9 mouse cellular contexts compared by ENCODE assay signal in genomic region chr19:21723911-21724655, GRCm38 (mm10). TPM values are rescaled to one million over a fixed set of nuclear protein-coding genes. Genes with fewer than 3 reads are reported as not detected.
DNase-seq lines count a peak whose midpoint lies in the region; ATAC-seq and TF ChIP-seq lines count a peak whose summit lies in the region.
"Had no signal": no experiment of that assay in that cellular context is flagged by ENCODE, and none has a peak within 500 bp of the region (broad histone marks: within the 10 kb centered on the region; RNA-seq: fewer than 3 reads in every experiment).

No protein-coding gene starts in this region.

- 0 out of 2 replicates have a peak overlapping the region, but pooled peaks have one; percentile 7 for H3K27ac ChIP-seq in embryonic facial prominence, embryonic 10.5 days (replicated peaks)
- H3K27ac ChIP-seq in forebrain, postnatal 0 days (ENCODE audit: low read depth, low read length), result peak overlapping the region; percentile 41; the same call in 1 of the 2 replicates
- peak overlapping the region; percentile 66 for H3K27ac ChIP-seq in midbrain, embryonic 15.5 days

- H3K4me1 ChIP-seq in embryonic facial prominence, embryonic 10.5 days, result no peaks in the 10 kb centered on the region
- no peaks in the 10 kb centered on the region for H3K4me1 ChIP-seq in forebrain, postnatal 0 days (ENCODE audit: insufficient read depth)
- peaks cover 7% of the 10 kb centered on the region for H3K4me1 ChIP-seq in midbrain, embryonic 15.5 days
- H3K4me1 ChIP-seq in lung, adult 2 months (ENCODE audit: control insufficient read depth, insufficient read depth, low read length), result no peaks in the 10 kb centered on the region
- H3K4me1 ChIP-seq: heart, embryonic 12.5 days had no signal

- TF ChIP-seq POLR2A in lung, adult 2 months (IDR thresholded peaks at IDR 0.05; ENCODE audit: borderline replicate concordance, extremely low read depth, low read depth, low read length), result no peak

- H3K4me3 ChIP-seq in embryonic facial prominence, embryonic 10.5 days, result no peak overlapping the region
- no peak overlapping the region for H3K4me3 ChIP-seq in forebrain, postnatal 0 days (ENCODE audit: low read depth, low read length)
- no peak overlapping the region for H3K4me3 ChIP-seq in midbrain, embryonic 15.5 days
- no peak overlapping the region for H3K4me3 ChIP-seq in lung, adult 2 months (replicated peaks; ENCODE audit: extremely low read depth, low read depth, low read length)
- H3K4me3 ChIP-seq: heart, embryonic 12.5 days had no signal

- ATAC-seq in forebrain, postnatal 0 days, result peak; percentile 95
- ATAC-seq in midbrain, embryonic 15.5 days (replicated peaks), result peak; percentile 94

- H3K9me3 ChIP-seq in embryonic facial prominence, embryonic 10.5 days, result no peaks in the 10 kb centered on the region
- H3K9me3 ChIP-seq in forebrain, postnatal 0 days (ENCODE audit: low read length), result no peaks in the 10 kb centered on the region
- H3K9me3 ChIP-seq in midbrain, embryonic 15.5 days, result no peaks in the 10 kb centered on the region
- H3K9me3 ChIP-seq: heart, embryonic 12.5 days had no signal

- no peak for TF ChIP-seq CTCF in forebrain, postnatal 0 days (IDR thresholded peaks at IDR 0.05; ENCODE audit: low read depth)
- TF ChIP-seq CTCF in lung, adult 2 months (IDR thresholded peaks at IDR 0.05; ENCODE audit: insufficient read depth, low read length), result no peak

- peak overlapping the region; percentile 22; the same call in 1 of the 2 replicates for H3K9ac ChIP-seq in forebrain, postnatal 0 days
- H3K9ac ChIP-seq in midbrain, embryonic 15.5 days, result no peak overlapping the region
- H3K9ac ChIP-seq: heart, embryonic 12.5 days had no signal

- 81% methylated on average over 8 of the region's 8 CpGs for WGBS in embryonic facial prominence, embryonic 10.5 days
- WGBS in forebrain, postnatal 0 days, result 17% methylated on average over 8 of the region's 8 CpGs
- WGBS in midbrain, embryonic 15.5 days, result 21% methylated on average over 8 of the region's 8 CpGs
- WGBS in lung, adult 2 months, result 74% methylated on average over 8 of the region's 8 CpGs

- no peak overlapping the region for H3K4me2 ChIP-seq in forebrain, postnatal 0 days (ENCODE audit: low read depth)
- H3K4me2 ChIP-seq in midbrain, embryonic 15.5 days, result no peak overlapping the region
- H3K4me2 ChIP-seq: heart, embryonic 12.5 days had no signal

- H3K36me3 ChIP-seq in embryonic facial prominence, embryonic 10.5 days (replicated peaks), result no peaks in the 10 kb centered on the region
- H3K36me3 ChIP-seq in forebrain, postnatal 0 days (ENCODE audit: insufficient read depth), result no peaks in the 10 kb centered on the region
- H3K36me3 ChIP-seq in midbrain, embryonic 15.5 days (replicated peaks), result no peaks in the 10 kb centered on the region
- H3K36me3 ChIP-seq: heart, embryonic 12.5 days had no signal

- H3K27me3 ChIP-seq in embryonic facial prominence, embryonic 10.5 days (replicated peaks; ENCODE audit: low read depth, poor library complexity, severe bottlenecking), result no peaks in the 10 kb centered on the region
- no peaks in the 10 kb centered on the region for H3K27me3 ChIP-seq in forebrain, postnatal 0 days (ENCODE audit: insufficient read depth, low read length)
- H3K27me3 ChIP-seq in midbrain, embryonic 15.5 days (replicated peaks), result no peaks in the 10 kb centered on the region
- H3K27me3 ChIP-seq: heart, embryonic 12.5 days had no signal

- no peak for DNase-seq in embryonic facial prominence, embryonic 10.5 days (ENCODE audit: low spot score)
- DNase-seq in forebrain, postnatal 0 days, result peak; percentile 81
- DNase-seq in layer of hippocampus, postnatal 10 days (ENCODE audit: low spot score in 2 of 2), result peak; percentile 56 to 64
- DNase-seq in kidney, postnatal 25 days, result no peak
- DNase-seq in thymus, postnatal 0 days (ENCODE audit: low spot score), result no peak
- no peak for DNase-seq in lung, adult 2 months
- DNase-seq in kidney, adult 11 months, result no peak

RNA-seq across cellular contexts. Expression of gene Cemip2, which starts 54.1 kb away (rescaled TPM):
- 61.4 and 71.0 TPM in 2 replicates for polyA plus RNA-seq in embryonic facial prominence, embryonic 10.5 days (2016; fragmentation: Nextera tagmentation; extraction: Ambion mirVana)
- total RNA-seq in forebrain, postnatal 0 days (2014; rRNA removed), result 30.7 and 42.5 TPM in 2 replicates
- polyA plus RNA-seq in forebrain, postnatal 0 days (2015; fragmentation: Nextera tagmentation; extraction: Ambion mirVana), result 13.4 and 17.4 TPM in 2 replicates
- total RNA-seq in layer of hippocampus, postnatal 10 days (2021), result 10 to 100 TPM; 18.5 to 22.9 TPM
- 39.9 and 41.6 TPM in 2 replicates for polyA plus RNA-seq in midbrain, embryonic 15.5 days (2015; fragmentation: Nextera tagmentation; extraction: Ambion mirVana)
- polyA plus RNA-seq in thymus, postnatal 0 days (2015; fragmentation: Nextera tagmentation; extraction: Ambion mirVana), result 4.7 and 5.6 TPM in 2 replicates
- polyA plus RNA-seq in lung, adult 2 months (2012; rRNA removed), result 33.8 and 37.1 TPM in 2 replicates

Comparison
In these comparisons a context has a peak if more than half of its experiments do, and no peak if none do; other contexts are left out.
1. DNase-seq: peak in forebrain, postnatal 0 days (single experiment) and layer of hippocampus, postnatal 10 days (2 of 2); none in embryonic facial prominence, embryonic 10.5 days (single experiment), kidney, postnatal 25 days (0 of 2), thymus, postnatal 0 days (single experiment), lung, adult 2 months (single experiment) and kidney, adult 11 months (single experiment).
2. H3K27ac ChIP-seq: peak in every context shown above with its lines; median percentile 66 in midbrain, embryonic 15.5 days; 41 in forebrain, postnatal 0 days; 7 in embryonic facial prominence, embryonic 10.5 days.